Mouse (Mus musculus): ENCODE results near the gene Cers2. TPM values are rescaled to one million over a fixed set of nuclear protein-coding genes. Genes with fewer than 3 reads are reported as not detected.

Cers2 gene
- polyA plus RNA-seq, 1 experiment: 116 TPM

DNA sequence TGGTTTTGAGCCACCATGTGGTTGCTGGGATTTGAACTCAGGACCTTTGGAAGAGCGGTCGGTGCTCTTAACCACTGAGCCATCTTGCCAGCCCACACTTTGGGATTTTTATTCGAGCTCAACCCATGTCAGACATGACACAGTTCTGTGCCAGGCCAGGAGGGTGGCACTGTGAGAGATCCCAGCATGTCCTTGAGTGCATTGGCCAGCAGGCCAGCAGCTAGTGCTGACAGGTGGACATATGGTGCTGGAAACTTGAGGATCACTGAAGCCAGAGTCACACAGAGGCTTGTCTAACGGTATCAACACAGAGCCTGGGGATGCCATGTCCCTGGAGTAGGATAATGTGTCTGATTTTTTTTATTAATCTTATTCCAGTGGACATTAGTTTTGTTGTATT, 25.2 kb upstream of the Cers2 start:
- H3K4me2 ChIP-seq (ENCODE audit: low read depth): no peak overlapping the region
- H3K36me3 ChIP-seq (ENCODE audit: control insufficient read depth, insufficient read depth): no peaks in the 10 kb centered on the region
- H3K79me2 ChIP-seq (ENCODE audit: control insufficient read depth, insufficient read depth): no peaks in the 10 kb centered on the region
- H3K4me3 ChIP-seq: no peak overlapping the region
- no peak overlapping the region for H3ac ChIP-seq (ENCODE audit: control insufficient read depth, insufficient read length)
- no peaks in the 10 kb centered on the region for H3K27me3 ChIP-seq (ENCODE audit: control insufficient read depth, insufficient read depth, insufficient read length)
- TF ChIP-seq MYOG (IDR thresholded peaks at IDR 0.05; ENCODE audit: control insufficient read depth in 1 of 3, insufficient read depth in 1 of 3, insufficient read length in 2 of 3, low read depth in 2 of 3) (no peak), CEBPB (IDR thresholded peaks at IDR 0.05; ENCODE audit: insufficient read depth, poor library complexity, severe bottlenecking) (no peak), POLR2A (IDR thresholded peaks at IDR 0.05; ENCODE audit: insufficient read length, low read depth) (no peak), USF1 (IDR thresholded peaks at IDR 0.05; ENCODE audit: low read depth) (no peak), MAX (IDR thresholded peaks at IDR 0.05; ENCODE audit: low read depth) (no peak), E2F4 (IDR thresholded peaks at IDR 0.05; ENCODE audit: insufficient read depth) (no peak), MYOD1 (IDR thresholded peaks at IDR 0.05; ENCODE audit: control insufficient read depth in 1 of 3, insufficient read length in 2 of 3, low read depth in 2 of 3) (no peak)

DNA sequence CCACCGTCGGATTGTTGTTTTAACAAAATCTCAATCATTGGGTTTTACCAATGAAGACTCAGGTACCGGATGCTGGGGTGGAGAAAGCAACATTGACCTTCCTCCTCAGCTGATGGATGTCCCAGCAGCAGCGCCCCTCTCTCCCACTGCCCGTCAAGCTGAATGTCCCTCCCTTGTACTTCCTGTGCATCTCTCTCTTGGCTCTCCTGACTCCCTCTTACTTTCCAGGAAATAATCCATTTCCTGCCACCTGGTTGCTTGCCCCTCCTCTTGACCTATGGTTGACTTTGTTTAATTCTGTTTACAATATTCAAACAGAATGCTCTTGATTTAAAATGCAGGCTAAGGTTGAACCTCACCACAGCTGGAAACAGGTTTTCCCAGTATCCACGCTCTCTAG, 24.4 kb upstream of the Cers2 start:
- Histone ChIP-seq H3K4me3 (no peak overlapping the region), H3ac (ENCODE audit: control insufficient read depth, insufficient read length) (no peak overlapping the region), H3K27me3 (ENCODE audit: control insufficient read depth, insufficient read depth, insufficient read length) (no peaks in the 10 kb centered on the region), H3K79me2 (ENCODE audit: control insufficient read depth, insufficient read depth) (no peaks in the 10 kb centered on the region), H3K4me2 (ENCODE audit: low read depth) (no peak overlapping the region), H3K36me3 (ENCODE audit: control insufficient read depth, insufficient read depth) (peaks cover 6% of the 10 kb centered on the region)
- TF ChIP-seq USF1 (IDR thresholded peaks at IDR 0.05; ENCODE audit: low read depth): no peak
- TF ChIP-seq TCF3 (IDR thresholded peaks at IDR 0.05; ENCODE audit: insufficient read length, low read depth): no peak
- TF ChIP-seq CEBPB (IDR thresholded peaks at IDR 0.05; ENCODE audit: insufficient read depth, poor library complexity, severe bottlenecking): no peak
- no peak for TF ChIP-seq POLR2AphosphoS2 (IDR thresholded peaks at IDR 0.05; ENCODE audit: insufficient read length, low read depth)
- no peak for TF ChIP-seq E2F4 (IDR thresholded peaks at IDR 0.05; ENCODE audit: insufficient read depth)
- TF ChIP-seq MAX (IDR thresholded peaks at IDR 0.05; ENCODE audit: low read depth): no peak
- TF ChIP-seq MYOG (IDR thresholded peaks at IDR 0.05; ENCODE audit: control insufficient read depth in 1 of 3, insufficient read depth in 1 of 3, insufficient read length in 2 of 3, low read depth in 2 of 3): no peak
- TF ChIP-seq REST (IDR thresholded peaks at IDR 0.05; ENCODE audit: insufficient read depth, insufficient read length): no peak
- TF ChIP-seq POLR2A (IDR thresholded peaks at IDR 0.05; ENCODE audit: insufficient read length, low read depth): no peak
- no peak for TF ChIP-seq MYOD1 (IDR thresholded peaks at IDR 0.05; ENCODE audit: control insufficient read depth in 1 of 3, insufficient read length in 2 of 3, low read depth in 2 of 3)
- TF ChIP-seq TCF12 (IDR thresholded peaks at IDR 0.05; ENCODE audit: insufficient read depth, poor library complexity, severe bottlenecking): no peak
- no peak for TF ChIP-seq SRF (IDR thresholded peaks at IDR 0.05; ENCODE audit: control insufficient read depth, insufficient read length, low read depth)

DNA sequence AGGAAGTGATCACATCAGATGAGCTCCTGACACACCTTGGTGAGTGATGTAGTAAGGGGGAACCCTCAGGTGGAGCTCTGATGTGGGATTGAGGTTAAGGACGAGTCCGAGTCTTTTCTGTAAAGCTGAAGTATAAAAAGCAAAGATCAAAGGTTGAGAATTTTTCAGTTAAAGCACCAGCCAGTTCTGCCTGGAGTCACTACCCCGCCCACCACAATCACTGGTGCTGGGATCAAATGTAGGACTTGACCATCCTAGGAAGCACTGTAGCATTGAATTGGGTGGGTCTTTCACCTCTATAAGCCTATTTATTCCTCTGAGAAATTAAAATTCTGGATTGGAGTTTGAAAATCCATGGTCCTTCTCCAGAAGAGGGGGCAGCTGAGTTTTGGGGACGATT, 23.6 kb upstream of the Cers2 start:
- Histone ChIP-seq H3K79me2 (ENCODE audit: control insufficient read depth, insufficient read depth) (no peaks in the 10 kb centered on the region), H3K4me3 (no peak overlapping the region), H3ac (ENCODE audit: control insufficient read depth, insufficient read length) (no peak overlapping the region), H3K27me3 (ENCODE audit: control insufficient read depth, insufficient read depth, insufficient read length) (no peaks in the 10 kb centered on the region), H3K36me3 (ENCODE audit: control insufficient read depth, insufficient read depth) (peaks cover 8% of the 10 kb centered on the region), H3K4me2 (ENCODE audit: low read depth) (no peak overlapping the region)
- TF ChIP-seq E2F4 (IDR thresholded peaks at IDR 0.05; ENCODE audit: insufficient read depth) (no peak), MYOG (IDR thresholded peaks at IDR 0.05; ENCODE audit: control insufficient read depth in 1 of 3, insufficient read depth in 1 of 3, insufficient read length in 2 of 3, low read depth in 2 of 3) (no peak), SRF (IDR thresholded peaks at IDR 0.05; ENCODE audit: control insufficient read depth, insufficient read length, low read depth) (no peak), POLR2AphosphoS2 (IDR thresholded peaks at IDR 0.05; ENCODE audit: insufficient read length, low read depth) (no peak), POLR2A (IDR thresholded peaks at IDR 0.05; ENCODE audit: insufficient read length, low read depth) (no peak), CEBPB (IDR thresholded peaks at IDR 0.05; ENCODE audit: insufficient read depth, poor library complexity, severe bottlenecking) (no peak), REST (IDR thresholded peaks at IDR 0.05; ENCODE audit: insufficient read depth, insufficient read length) (no peak), TCF3 (IDR thresholded peaks at IDR 0.05; ENCODE audit: insufficient read length, low read depth) (no peak), USF1 (IDR thresholded peaks at IDR 0.05; ENCODE audit: low read depth) (no peak), MAX (IDR thresholded peaks at IDR 0.05; ENCODE audit: low read depth) (no peak), MYOD1 (IDR thresholded peaks at IDR 0.05; ENCODE audit: control insufficient read depth in 1 of 3, insufficient read length in 2 of 3, low read depth in 2 of 3) (no peak), TCF12 (IDR thresholded peaks at IDR 0.05; ENCODE audit: insufficient read depth, poor library complexity, severe bottlenecking) (no peak)

DNA sequence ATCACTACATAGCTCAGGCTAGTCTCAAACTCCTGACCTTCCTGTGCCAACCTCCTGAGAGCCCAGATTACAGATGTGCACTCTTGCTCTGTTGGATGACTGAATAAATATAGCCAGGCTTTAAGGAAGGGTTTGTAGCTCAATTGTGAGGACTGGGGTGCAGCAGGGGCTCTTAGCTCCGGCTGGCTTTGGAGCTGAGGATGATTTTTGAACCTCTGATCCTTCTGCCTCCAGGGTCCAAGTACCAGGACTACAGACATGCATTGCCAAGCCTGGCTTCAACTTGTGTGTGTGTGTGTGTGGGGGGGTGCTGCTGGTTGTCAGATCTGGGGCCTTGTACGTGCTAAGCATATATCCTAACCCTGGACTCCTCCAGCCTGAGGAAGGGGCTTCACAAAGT, 21.7 kb upstream of the Cers2 start:
- H3ac ChIP-seq (ENCODE audit: control insufficient read depth, insufficient read length): no peak overlapping the region
- TF ChIP-seq MYOD1 (IDR thresholded peaks at IDR 0.05; ENCODE audit: control insufficient read depth in 1 of 3, insufficient read length in 2 of 3, low read depth in 2 of 3) (no peak), POLR2AphosphoS2 (IDR thresholded peaks at IDR 0.05; ENCODE audit: insufficient read length, low read depth) (no peak), POLR2A (IDR thresholded peaks at IDR 0.05; ENCODE audit: insufficient read length, low read depth) (no peak), TCF3 (IDR thresholded peaks at IDR 0.05; ENCODE audit: insufficient read length, low read depth) (no peak), MAX (IDR thresholded peaks at IDR 0.05; ENCODE audit: low read depth) (no peak), SRF (IDR thresholded peaks at IDR 0.05; ENCODE audit: control insufficient read depth, insufficient read length, low read depth) (no peak), REST (IDR thresholded peaks at IDR 0.05; ENCODE audit: insufficient read depth, insufficient read length) (no peak), MYOG (IDR thresholded peaks at IDR 0.05; ENCODE audit: control insufficient read depth in 1 of 3, insufficient read depth in 1 of 3, insufficient read length in 2 of 3, low read depth in 2 of 3) (no peak), CEBPB (IDR thresholded peaks at IDR 0.05; ENCODE audit: insufficient read depth, poor library complexity, severe bottlenecking) (no peak), TCF12 (IDR thresholded peaks at IDR 0.05; ENCODE audit: insufficient read depth, poor library complexity, severe bottlenecking) (no peak), USF1 (IDR thresholded peaks at IDR 0.05; ENCODE audit: low read depth) (no peak)
- H3K27me3 ChIP-seq (ENCODE audit: control insufficient read depth, insufficient read depth, insufficient read length): no peaks in the 10 kb centered on the region
- no peaks in the 10 kb centered on the region for H3K79me2 ChIP-seq (ENCODE audit: control insufficient read depth, insufficient read depth)
- peaks cover 11% of the 10 kb centered on the region for H3K36me3 ChIP-seq (ENCODE audit: control insufficient read depth, insufficient read depth)
- peak overlapping the region; percentile 49 for H3K4me2 ChIP-seq (ENCODE audit: low read depth)
- H3K4me3 ChIP-seq: no peak overlapping the region

Measured in myocyte (in vitro differentiated cells).